ENCODE assay signal across 7 mouse cellular contexts in the genomic region with DNA sequence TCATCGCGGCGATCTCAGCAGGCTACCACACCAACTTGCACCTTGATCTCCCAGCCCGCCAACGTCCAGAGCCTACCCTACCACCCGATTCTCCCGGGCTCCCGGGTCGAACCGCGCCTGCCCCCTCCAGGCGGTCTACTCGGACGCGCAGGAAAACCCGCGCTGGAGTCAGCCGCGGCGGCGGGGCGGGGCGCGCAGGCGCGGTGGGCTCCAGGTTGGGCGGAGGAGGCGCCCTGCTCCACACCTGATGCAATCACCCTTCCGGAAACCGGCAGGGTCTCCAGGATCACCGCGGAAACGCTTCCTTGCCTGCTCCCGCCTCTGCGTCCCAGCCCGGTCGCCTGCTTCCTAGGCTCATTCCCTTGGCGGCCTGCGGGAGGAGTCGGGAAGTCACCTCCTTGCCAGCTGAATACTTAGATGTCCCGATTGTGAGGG. TPM values are rescaled to one million over a fixed set of nuclear protein-coding genes. Genes with fewer than 3 reads are reported as not detected.
A peak's percentile ranks its signal among the peaks of the same experiment; 100 is the strongest.
DNase-seq lines count a peak whose midpoint lies in the region; ATAC-seq and TF ChIP-seq lines count a peak whose summit lies in the region.

No protein-coding gene starts in this region.

- H3K27me3 ChIP-seq in embryonic facial prominence, embryonic 12.5 days = no peaks in the 10 kb centered on the region
- H3K27me3 ChIP-seq in heart, adult 2 months (ENCODE audit: control insufficient read depth, insufficient read depth, low read length) = no peaks in the 10 kb centered on the region
- H3K27me3 ChIP-seq in limb, embryonic 12.5 days = no peaks in the 10 kb centered on the region
- H3K27me3 ChIP-seq in midbrain, embryonic 15.5 days (replicated peaks) = no peaks in the 10 kb centered on the region
- H3K27me3 ChIP-seq in splenic B cell, adult 2 months (ENCODE audit: control insufficient read depth, insufficient read depth, low read length, poor library complexity, severe bottlenecking) = no peaks in the 10 kb centered on the region; the same call in 1 of the 2 replicates

- peak overlapping the region; percentile 63 for H3K4me3 ChIP-seq in bone marrow macrophage, adult 2 months (ENCODE audit: insufficient read depth, low read length)
- H3K4me3 ChIP-seq in embryonic facial prominence, embryonic 12.5 days = peak overlapping the region; percentile 50
- peak overlapping the region; percentile 44 for H3K4me3 ChIP-seq in heart, adult 2 months
- H3K4me3 ChIP-seq in limb, embryonic 12.5 days (replicated peaks) = peak overlapping the region; percentile 56
- peak overlapping the region; percentile 61 for H3K4me3 ChIP-seq in midbrain, embryonic 15.5 days

- WGBS in embryonic facial prominence, embryonic 12.5 days = under 1% methylated on average over 41 of the region's 41 CpGs
- WGBS in heart, adult 2 months = under 1% methylated on average over 41 of the region's 41 CpGs
- WGBS in limb, embryonic 12.5 days = under 1% methylated on average over 41 of the region's 41 CpGs
- under 1% methylated on average over 41 of the region's 41 CpGs for WGBS in midbrain, embryonic 15.5 days

- H3K4me1 ChIP-seq in bone marrow macrophage, adult 2 months (ENCODE audit: control insufficient read depth, insufficient read depth, low read length) = peaks cover 7% of the 10 kb centered on the region
- peaks cover 14% of the 10 kb centered on the region for H3K4me1 ChIP-seq in embryonic facial prominence, embryonic 12.5 days
- H3K4me1 ChIP-seq in heart, adult 2 months (ENCODE audit: control insufficient read depth, insufficient read depth, low read length) = peaks cover 7% of the 10 kb centered on the region
- H3K4me1 ChIP-seq in limb, embryonic 12.5 days (replicated peaks) = peaks cover 25% of the 10 kb centered on the region
- peaks cover 40% of the 10 kb centered on the region for H3K4me1 ChIP-seq in midbrain, embryonic 15.5 days

- TF ChIP-seq CTCF in bone marrow macrophage, adult 2 months (IDR thresholded peaks at IDR 0.05; ENCODE audit: low read depth, low read length) = 0 out of 2 replicates have a peak, but pooled peaks have one; percentile 5
- peak; percentile 88 for TF ChIP-seq CTCF in heart, adult 2 months (IDR thresholded peaks at IDR 0.05)

- H3K36me3 ChIP-seq in embryonic facial prominence, embryonic 12.5 days = no peaks in the 10 kb centered on the region
- H3K36me3 ChIP-seq in heart, adult 2 months (ENCODE audit: control insufficient read depth, insufficient read depth, low read length) = no peaks in the 10 kb centered on the region; the same call in none of the 2 replicates
- no peaks in the 10 kb centered on the region for H3K36me3 ChIP-seq in limb, embryonic 12.5 days
- H3K36me3 ChIP-seq in midbrain, embryonic 15.5 days (replicated peaks) = no peaks in the 10 kb centered on the region
- H3K36me3 ChIP-seq in splenic B cell, adult 2 months (ENCODE audit: control insufficient read depth, insufficient read depth, low read length, poor library complexity, severe bottlenecking) = no peaks in the 10 kb centered on the region

- ATAC-seq in embryonic facial prominence, embryonic 12.5 days (ENCODE audit: insufficient number of reproducible peaks, insufficient read depth, low FRiP score, low TSS enrichment) = no peak
- peak; percentile 21; the same call in 1 of the 2 replicates for ATAC-seq in limb, embryonic 12.5 days (ENCODE audit: insufficient number of reproducible peaks, insufficient read depth, low FRiP score, low TSS enrichment, low read depth)
- peak; percentile 75 for ATAC-seq in midbrain, embryonic 15.5 days (replicated peaks)

- TF ChIP-seq POLR2A in bone marrow macrophage, adult 2 months (IDR thresholded peaks at IDR 0.05; ENCODE audit: borderline replicate concordance, low read depth, low read length) = no peak
- TF ChIP-seq POLR2A in heart, adult 2 months (IDR thresholded peaks at IDR 0.05; ENCODE audit: insufficient read depth, low read depth, low read length) = 0 out of 2 replicates have a peak, but pooled peaks have one; percentile 23

- TF ChIP-seq EP300 in heart, adult 2 months (IDR thresholded peaks at IDR 0.05; ENCODE audit: insufficient read depth, low read depth, low read length) = 0 out of 2 replicates have a peak, but pooled peaks have one; percentile 56

- no peak overlapping the region for H3K27ac ChIP-seq in bone marrow macrophage, adult 2 months (ENCODE audit: insufficient read depth, low read depth, low read length)
- H3K27ac ChIP-seq in embryonic facial prominence, embryonic 12.5 days = peak overlapping the region; percentile 50
- H3K27ac ChIP-seq in heart, adult 2 months = peak overlapping the region; percentile 75
- peak overlapping the region; percentile 70; the same call in 1 of the 2 replicates for H3K27ac ChIP-seq in limb, embryonic 12.5 days
- H3K27ac ChIP-seq in midbrain, embryonic 15.5 days = peak overlapping the region; percentile 83

- H3K4me2 ChIP-seq in embryonic facial prominence, embryonic 12.5 days (replicated peaks) = peak overlapping the region; percentile 59
- H3K4me2 ChIP-seq in limb, embryonic 12.5 days = peak overlapping the region; percentile 81
- H3K4me2 ChIP-seq in midbrain, embryonic 15.5 days = peak overlapping the region; percentile 77

- peak; percentile 92 for DNase-seq in heart, adult 2 months
- DNase-seq in kidney, adult 8-10 months = peak; percentile 91 to 92
- peak; percentile 54 for DNase-seq in splenic B cell, adult 2 months (ENCODE audit: low read depth, low spot score)

- peak overlapping the region; percentile 57 for H3K9ac ChIP-seq in embryonic facial prominence, embryonic 12.5 days
- peak overlapping the region; percentile 42 for H3K9ac ChIP-seq in heart, adult 2 months (ENCODE audit: low read depth, low read length)
- H3K9ac ChIP-seq in limb, embryonic 12.5 days (replicated peaks) = peak overlapping the region; percentile 74
- peak overlapping the region; percentile 75 for H3K9ac ChIP-seq in midbrain, embryonic 15.5 days

- H3K9me3 ChIP-seq in embryonic facial prominence, embryonic 12.5 days = no peaks in the 10 kb centered on the region
- no peaks in the 10 kb centered on the region for H3K9me3 ChIP-seq in limb, embryonic 12.5 days
- H3K9me3 ChIP-seq in midbrain, embryonic 15.5 days = no peaks in the 10 kb centered on the region

- intact Hi-C loops in heart, adult 2 months (cut with DNase I) = loop anchor here (1.0 to 10.0 kb wide), 3 partner anchors 37 to 235 kb away; no protein-coding TSS in a partner anchor

- H3K79me2 ChIP-seq in heart, adult 2 months (replicated peaks; ENCODE audit: control insufficient read depth, insufficient read depth, low read length) = peaks cover 2% of the 10 kb centered on the region

RNA-seq across cellular contexts. Expression of a gene that starts 1.6 kb away (rescaled TPM):
- 13.9 and 22.5 TPM in 2 replicates for polyA plus RNA-seq in bone marrow macrophage, adult 2 months (2012; ENCODE audit: insufficient read depth, insufficient read length, missing spikeins)
- 52.9 and 53.2 TPM in 2 replicates for polyA plus RNA-seq in embryonic facial prominence, embryonic 12.5 days (2016; fragmentation: Nextera tagmentation; extraction: Ambion mirVana)
- total RNA-seq in heart, adult 2 months (2021) = 10 to 100 TPM; 39.9 to 40.0 TPM
- 26.7 and 32.4 TPM in 2 replicates for polyA plus RNA-seq in heart, adult 2 months (2012; rRNA removed)
- 46.9 and 48.6 TPM in 2 replicates for polyA plus RNA-seq in limb, embryonic 12.5 days (2016; fragmentation: Nextera tagmentation; extraction: Ambion mirVana)
- polyA plus RNA-seq in midbrain, embryonic 15.5 days (2015; fragmentation: Nextera tagmentation; extraction: Ambion mirVana) = 110 and 115 TPM in 2 replicates

RNA-seq across cellular contexts. Expression of a gene that starts 55.7 kb away (rescaled TPM):
- polyA plus RNA-seq in bone marrow macrophage, adult 2 months (2012; ENCODE audit: insufficient read depth, insufficient read length, missing spikeins) = 13.2 and 14.0 TPM in 2 replicates
- polyA plus RNA-seq in embryonic facial prominence, embryonic 12.5 days (2016; fragmentation: Nextera tagmentation; extraction: Ambion mirVana) = 141 and 184 TPM in 2 replicates
- total RNA-seq in heart, adult 2 months (2021) = 10 to 100 TPM in 1 of 2 experiments, 1 to 10 TPM in 1; 7.2 to 10.3 TPM
- polyA plus RNA-seq in heart, adult 2 months (2012; rRNA removed) = 13.4 and 20.8 TPM in 2 replicates
- 57.6 and 65.6 TPM in 2 replicates for polyA plus RNA-seq in limb, embryonic 12.5 days (2016; fragmentation: Nextera tagmentation; extraction: Ambion mirVana)
- polyA plus RNA-seq in midbrain, embryonic 15.5 days (2015; fragmentation: Nextera tagmentation; extraction: Ambion mirVana) = 1,755 and 1,834 TPM in 2 replicates
